In the genomic region with DNA sequence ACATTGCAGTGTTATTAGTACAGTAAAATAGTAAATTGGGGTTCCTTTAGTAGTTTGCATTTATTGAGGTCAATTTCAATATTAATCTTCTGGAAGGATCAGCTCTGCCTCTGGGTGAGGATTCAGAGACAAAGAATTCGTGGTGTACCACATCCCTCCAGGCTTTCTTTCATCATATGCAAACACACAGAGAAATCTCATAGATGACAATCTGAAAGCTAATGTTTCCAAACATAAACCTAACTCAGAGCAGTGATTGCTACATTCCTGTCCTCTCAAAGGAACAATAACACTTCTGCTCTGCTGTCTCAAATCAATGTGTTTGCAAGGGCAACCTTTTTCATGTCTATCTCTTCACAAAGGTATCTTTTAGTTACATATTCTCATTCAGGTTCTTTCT, we compare ENCODE assay signal across 17 mouse cellular contexts.
"Had no signal": no experiment of that assay in that cellular context is flagged by ENCODE, and none has a peak within 500 bp of the region (broad histone marks: within the 10 kb centered on the region; RNA-seq: fewer than 3 reads in every experiment).

No protein-coding gene starts in this region.

- H3K36me3 ChIP-seq: midbrain, embryonic 10.5 days; midbrain, embryonic 12.5 days; neural tube, embryonic 12.5 days had no signal

- ATAC-seq: liver, postnatal 0 days; midbrain, embryonic 16.5 days had no signal

- DNase-seq: liver, postnatal 0 days; lung, embryonic 14.5 days; lung, postnatal 10 days; lung, postnatal 4 days; midbrain, embryonic 14.5 days; retina, postnatal 1 day; right cerebral cortex, adult 18-20 months; right cerebral cortex, postnatal 25 days; right cerebral cortex, postnatal 4 days; spleen, adult 18-20 months; thymus, adult 18-20 months; thymus, postnatal 14 days; thymus, postnatal 36 days had no signal

- H3K27ac ChIP-seq: midbrain, embryonic 10.5 days; midbrain, embryonic 12.5 days; neural tube, embryonic 12.5 days had no signal

- H3K4me1 ChIP-seq: midbrain, embryonic 10.5 days; midbrain, embryonic 12.5 days; neural tube, embryonic 12.5 days had no signal

- H3K9ac ChIP-seq: liver, postnatal 0 days; lung, embryonic 14.5 days; midbrain, embryonic 12.5 days; neural tube, embryonic 12.5 days had no signal

- H3K9me3 ChIP-seq: midbrain, embryonic 10.5 days; midbrain, embryonic 12.5 days; neural tube, embryonic 12.5 days had no signal

- H3K27me3 ChIP-seq: midbrain, embryonic 12.5 days; neural tube, embryonic 12.5 days had no signal

- H3K4me3 ChIP-seq: midbrain, embryonic 10.5 days; midbrain, embryonic 12.5 days; neural tube, embryonic 12.5 days had no signal

- H3K4me2 ChIP-seq: lung, embryonic 14.5 days; midbrain, embryonic 12.5 days; neural tube, embryonic 12.5 days had no signal
